Mouse (Mus musculus) inflammation-experienced regulatory T-cells, adult 6 months (primary cell): ENCODE measurements at regions not wholly inside any gene's neighbourhood (a gene's known extent, or its start where the extent isn't known, plus 50 kb on each side); places are given as distances from the start of the nearest gene placed in this dataset.

Experiments
- ATAC-seq: one replicate; pipeline ENCODE4 v1.8.0; 2017

DNA sequence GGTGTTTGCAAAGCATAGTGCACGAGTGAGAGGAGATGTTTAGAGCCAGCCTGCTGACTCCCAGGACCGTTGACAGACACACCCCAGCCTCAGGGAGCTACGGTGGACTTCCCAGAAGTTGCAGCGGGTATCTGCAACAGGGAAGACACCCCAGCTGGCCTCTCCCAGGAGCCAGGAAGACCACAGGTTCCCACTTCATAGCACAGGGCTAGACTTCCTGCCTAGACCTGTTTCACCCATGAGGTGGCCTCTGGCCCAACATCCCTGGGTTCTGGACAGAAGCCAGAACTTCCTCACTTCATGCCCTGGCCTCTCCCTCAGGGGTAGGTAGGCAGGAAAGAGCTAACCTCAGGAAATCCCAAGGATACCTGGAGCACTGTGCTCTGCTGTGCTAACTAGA lies 66.7 kb upstream of the Hand1 start:
- ATAC-seq: no peak

DNA sequence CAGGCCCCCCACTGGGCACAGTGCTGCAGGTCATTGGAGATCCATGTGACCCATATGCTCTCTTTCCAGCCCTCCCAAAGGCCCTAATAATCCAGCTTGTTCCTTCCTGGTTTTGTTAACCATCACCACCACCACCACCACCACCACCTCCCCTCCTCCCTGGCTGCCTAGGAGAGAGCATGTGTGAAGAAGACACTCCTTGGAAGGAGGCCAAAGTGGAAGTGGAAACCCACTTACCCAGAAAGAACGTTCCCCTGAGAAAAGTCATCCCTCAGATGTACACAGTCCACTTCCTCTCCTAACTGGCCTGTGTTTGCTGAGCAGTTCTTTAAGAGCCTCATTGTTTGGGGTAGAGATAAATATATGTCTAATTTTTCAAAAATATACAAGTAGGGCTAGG lies 62.9 kb upstream of the Hand1 start:
- no peak for ATAC-seq

DNA sequence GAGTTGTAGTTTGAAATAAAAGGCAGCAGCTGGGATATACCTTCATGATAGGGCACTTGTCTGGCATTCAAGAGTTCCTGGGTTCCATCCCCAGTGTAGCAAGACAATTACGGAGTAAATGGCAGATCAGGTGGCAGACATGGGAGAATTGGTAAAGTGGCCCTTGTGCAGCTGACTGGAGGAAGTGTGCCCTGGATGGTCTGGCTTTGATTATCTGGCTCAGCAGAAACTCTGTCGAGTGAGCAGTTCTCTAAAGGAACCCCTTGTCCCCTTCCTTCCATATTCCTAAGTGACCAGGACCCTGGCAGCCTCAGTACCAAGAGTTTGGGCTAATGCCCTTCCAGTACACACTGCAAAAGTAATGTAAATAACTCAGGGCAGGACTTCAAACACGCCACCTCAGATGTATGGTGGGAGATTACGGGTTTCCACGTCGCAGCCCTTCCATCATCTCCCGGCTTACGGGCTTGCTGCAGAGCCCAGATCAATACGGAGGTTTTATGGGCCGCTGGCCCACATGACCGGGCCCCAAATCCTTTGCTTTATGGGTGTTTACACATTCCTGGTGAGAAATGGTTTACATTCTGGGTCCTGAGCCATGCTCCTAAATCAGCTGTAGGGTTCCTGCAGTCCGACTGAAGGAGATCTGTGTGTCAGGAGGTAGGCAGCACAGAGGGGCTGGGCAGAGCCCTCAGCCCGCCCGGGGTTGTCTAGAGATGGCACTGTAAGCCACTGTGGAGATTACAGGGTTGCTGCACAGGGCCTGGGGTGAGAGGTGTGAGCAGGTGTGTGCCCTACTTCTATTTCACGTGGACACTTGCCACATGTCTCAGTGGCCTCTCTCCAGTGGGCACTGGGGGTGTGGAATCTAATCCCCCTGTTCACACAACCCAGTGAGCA lies 50.4 kb upstream of the Hand1 start:
- ATAC-seq: no peak
